Mouse (Mus musculus): ENCODE measurements around the gene Trim2. TPM values are rescaled to one million over a fixed set of nuclear protein-coding genes. Genes with fewer than 3 reads are reported as not detected.

Trim2 gene
- polyA plus RNA-seq, 1 experiment, result 3.2 TPM

DNA sequence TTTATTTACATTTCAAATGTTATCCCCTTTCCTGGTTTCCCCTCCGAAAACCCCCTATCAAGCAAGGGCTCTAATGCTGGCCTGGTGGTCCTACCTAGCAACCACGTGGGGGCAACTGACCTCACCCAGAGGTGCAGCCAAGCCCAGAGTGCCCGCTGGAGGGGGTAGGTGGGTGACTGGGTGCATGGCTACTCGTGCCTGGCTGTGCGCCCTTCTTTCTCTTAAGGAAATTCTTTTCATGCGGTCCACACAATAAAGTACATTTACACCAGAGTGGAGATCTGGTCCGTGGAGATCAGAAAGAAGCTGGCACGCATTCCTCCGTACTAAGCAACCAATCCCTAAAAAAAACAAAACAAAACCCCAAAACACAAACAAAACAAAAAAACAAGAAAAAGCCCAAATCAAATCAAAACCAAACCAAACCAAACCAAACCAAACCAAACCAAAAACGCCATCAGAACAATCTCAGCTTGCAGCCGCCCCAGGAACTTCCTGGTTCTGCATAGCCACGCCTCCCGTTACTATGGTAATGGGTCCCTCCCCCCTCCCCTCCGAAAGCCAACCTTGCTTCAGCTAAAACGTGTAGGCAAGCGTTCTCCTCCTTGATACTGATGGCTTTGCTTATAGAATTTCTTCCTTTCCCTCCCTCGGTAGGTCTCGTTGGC is 78.3 kb downstream of the Trim2 start:
- H3K27me3 ChIP-seq (ENCODE audit: control insufficient read depth, insufficient read depth, insufficient read length), result no peaks in the 10 kb centered on the region
- no peak overlapping the region for H3ac ChIP-seq (ENCODE audit: control insufficient read depth, insufficient read length)
- H3K4me2 ChIP-seq (ENCODE audit: low read depth), result peak overlapping the region; percentile 95
- TF ChIP-seq E2F4 (IDR thresholded peaks at IDR 0.05; ENCODE audit: insufficient read depth), result no peak
- H3K36me3 ChIP-seq (ENCODE audit: control insufficient read depth, insufficient read depth), result no peaks in the 10 kb centered on the region
- no peaks in the 10 kb centered on the region for H3K79me2 ChIP-seq (ENCODE audit: control insufficient read depth, insufficient read depth)
- H3K4me3 ChIP-seq, result peak overlapping the region; percentile 36

DNA sequence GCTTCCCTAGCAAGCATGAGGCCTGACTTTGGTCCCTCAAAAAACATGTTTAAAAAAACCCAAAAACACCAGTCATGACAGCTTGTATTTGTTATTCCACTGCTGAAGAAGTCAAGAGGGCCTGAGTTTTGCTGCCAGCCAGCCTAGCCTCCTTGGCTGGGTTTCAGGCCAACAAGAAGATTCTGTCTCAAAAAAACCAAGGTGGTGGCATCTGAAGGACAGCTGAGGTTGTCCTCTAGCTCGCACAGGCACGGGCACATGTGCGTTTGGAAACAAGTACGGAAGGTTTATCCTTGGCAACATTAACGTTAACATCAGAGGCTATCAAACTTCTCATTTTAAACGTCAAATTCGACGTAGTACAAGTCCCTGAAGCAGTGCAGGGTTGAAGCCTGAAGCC is 79.0 kb downstream of the Trim2 start:
- no peak overlapping the region for H3ac ChIP-seq (ENCODE audit: control insufficient read depth, insufficient read length)

GRCm38 (mm10) chr3:84224982-84225381 is 81.7 kb downstream of the Trim2 start:
- no peak overlapping the region for H3K4me3 ChIP-seq
- no peak overlapping the region for H3K4me2 ChIP-seq (ENCODE audit: low read depth)
- no peaks in the 10 kb centered on the region for H3K27me3 ChIP-seq (ENCODE audit: control insufficient read depth, insufficient read depth, insufficient read length)
- no peaks in the 10 kb centered on the region for H3K79me2 ChIP-seq (ENCODE audit: control insufficient read depth, insufficient read depth)
- no peaks in the 10 kb centered on the region for H3K36me3 ChIP-seq (ENCODE audit: control insufficient read depth, insufficient read depth)
- H3ac ChIP-seq (ENCODE audit: control insufficient read depth, insufficient read length), result no peak overlapping the region
- no peak for TF ChIP-seq TCF12 (IDR thresholded peaks at IDR 0.05; ENCODE audit: insufficient read depth, poor library complexity, severe bottlenecking)
- no peak for TF ChIP-seq E2F4 (IDR thresholded peaks at IDR 0.05; ENCODE audit: insufficient read depth)
- TF ChIP-seq POLR2A (IDR thresholded peaks at IDR 0.05; ENCODE audit: insufficient read length, low read depth), result no peak
- no peak for TF ChIP-seq MYOD1 (IDR thresholded peaks at IDR 0.05; ENCODE audit: control insufficient read depth in 1 of 3, insufficient read length in 2 of 3, low read depth in 2 of 3)
- TF ChIP-seq SRF (IDR thresholded peaks at IDR 0.05; ENCODE audit: control insufficient read depth, insufficient read length, low read depth), result no peak
- TF ChIP-seq TCF3 (IDR thresholded peaks at IDR 0.05; ENCODE audit: insufficient read length, low read depth), result no peak
- TF ChIP-seq REST (IDR thresholded peaks at IDR 0.05; ENCODE audit: insufficient read depth, insufficient read length), result no peak
- no peak for TF ChIP-seq MYOG (IDR thresholded peaks at IDR 0.05; ENCODE audit: control insufficient read depth in 1 of 3, insufficient read depth in 1 of 3, insufficient read length in 2 of 3, low read depth in 2 of 3)
- TF ChIP-seq POLR2AphosphoS2 (IDR thresholded peaks at IDR 0.05; ENCODE audit: insufficient read length, low read depth), result no peak
- TF ChIP-seq MAX (IDR thresholded peaks at IDR 0.05; ENCODE audit: low read depth), result no peak
- TF ChIP-seq CEBPB (IDR thresholded peaks at IDR 0.05; ENCODE audit: insufficient read depth, poor library complexity, severe bottlenecking), result no peak
- no peak for TF ChIP-seq USF1 (IDR thresholded peaks at IDR 0.05; ENCODE audit: low read depth)

More for the DNA sequence above, 79.0 kb downstream of the Trim2 start:
- TF ChIP-seq E2F4 (IDR thresholded peaks at IDR 0.05; ENCODE audit: insufficient read depth) (no peak), POLR2A (IDR thresholded peaks at IDR 0.05; ENCODE audit: insufficient read length, low read depth) (no peak), MAX (IDR thresholded peaks at IDR 0.05; ENCODE audit: low read depth) (no peak), CEBPB (IDR thresholded peaks at IDR 0.05; ENCODE audit: insufficient read depth, poor library complexity, severe bottlenecking) (no peak)
- Histone ChIP-seq H3K4me2 (ENCODE audit: low read depth) (peak overlapping the region; percentile 95), H3K36me3 (ENCODE audit: control insufficient read depth, insufficient read depth) (no peaks in the 10 kb centered on the region), H3K27me3 (ENCODE audit: control insufficient read depth, insufficient read depth, insufficient read length) (no peaks in the 10 kb centered on the region), H3K4me3 (peak overlapping the region; percentile 36), H3K79me2 (ENCODE audit: control insufficient read depth, insufficient read depth) (no peaks in the 10 kb centered on the region)

GRCm38 (mm10) chr3:84220748-84221147 is 85.9 kb downstream of the Trim2 start:
- TF ChIP-seq TCF3 (IDR thresholded peaks at IDR 0.05; ENCODE audit: insufficient read length, low read depth) (no peak), CEBPB (IDR thresholded peaks at IDR 0.05; ENCODE audit: insufficient read depth, poor library complexity, severe bottlenecking) (no peak), MYOD1 (IDR thresholded peaks at IDR 0.05; ENCODE audit: control insufficient read depth in 1 of 3, insufficient read length in 2 of 3, low read depth in 2 of 3) (peak in 2 of 3 experiments; percentile 55 to 71), USF1 (IDR thresholded peaks at IDR 0.05; ENCODE audit: low read depth) (no peak), REST (IDR thresholded peaks at IDR 0.05; ENCODE audit: insufficient read depth, insufficient read length) (no peak), TCF12 (IDR thresholded peaks at IDR 0.05; ENCODE audit: insufficient read depth, poor library complexity, severe bottlenecking) (no peak), POLR2AphosphoS2 (IDR thresholded peaks at IDR 0.05; ENCODE audit: insufficient read length, low read depth) (no peak), POLR2A (IDR thresholded peaks at IDR 0.05; ENCODE audit: insufficient read length, low read depth) (peak; percentile 49), E2F4 (IDR thresholded peaks at IDR 0.05; ENCODE audit: insufficient read depth) (peak; percentile 13), MAX (IDR thresholded peaks at IDR 0.05; ENCODE audit: low read depth) (no peak), MYOG (IDR thresholded peaks at IDR 0.05; ENCODE audit: control insufficient read depth in 1 of 3, insufficient read depth in 1 of 3, insufficient read length in 2 of 3, low read depth in 2 of 3) (peak in 2 of 3 experiments; percentile 53 to 85), SRF (IDR thresholded peaks at IDR 0.05; ENCODE audit: control insufficient read depth, insufficient read length, low read depth) (no peak)
- Histone ChIP-seq H3K27me3 (ENCODE audit: control insufficient read depth, insufficient read depth, insufficient read length) (no peaks in the 10 kb centered on the region), H3K4me3 (peak overlapping the region; percentile 29), H3K4me2 (ENCODE audit: low read depth) (peak overlapping the region; percentile 96), H3ac (ENCODE audit: control insufficient read depth, insufficient read length) (no peak overlapping the region), H3K36me3 (ENCODE audit: control insufficient read depth, insufficient read depth) (no peaks in the 10 kb centered on the region), H3K79me2 (ENCODE audit: control insufficient read depth, insufficient read depth) (no peaks in the 10 kb centered on the region)

- Histone ChIP-seq H3K4me3 (peak overlapping the region; percentile 29), H3K36me3 (ENCODE audit: control insufficient read depth, insufficient read depth) (no peaks in the 10 kb centered on the region), H3K27me3 (ENCODE audit: control insufficient read depth, insufficient read depth, insufficient read length) (no peaks in the 10 kb centered on the region), H3K79me2 (ENCODE audit: control insufficient read depth, insufficient read depth) (no peaks in the 10 kb centered on the region), H3ac (ENCODE audit: control insufficient read depth, insufficient read length) (no peak overlapping the region), H3K4me2 (ENCODE audit: low read depth) (peak overlapping the region; percentile 96)
- TF ChIP-seq MAX (IDR thresholded peaks at IDR 0.05; ENCODE audit: low read depth), result no peak
- no peak for TF ChIP-seq POLR2A (IDR thresholded peaks at IDR 0.05; ENCODE audit: insufficient read length, low read depth)
- TF ChIP-seq E2F4 (IDR thresholded peaks at IDR 0.05; ENCODE audit: insufficient read depth), result no peak
- TF ChIP-seq MYOD1 (IDR thresholded peaks at IDR 0.05; ENCODE audit: control insufficient read depth in 1 of 3, insufficient read length in 2 of 3, low read depth in 2 of 3), result no peak
- TF ChIP-seq TCF12 (IDR thresholded peaks at IDR 0.05; ENCODE audit: insufficient read depth, poor library complexity, severe bottlenecking), result no peak
- TF ChIP-seq SRF (IDR thresholded peaks at IDR 0.05; ENCODE audit: control insufficient read depth, insufficient read length, low read depth), result no peak
- TF ChIP-seq POLR2AphosphoS2 (IDR thresholded peaks at IDR 0.05; ENCODE audit: insufficient read length, low read depth), result no peak
- no peak for TF ChIP-seq TCF3 (IDR thresholded peaks at IDR 0.05; ENCODE audit: insufficient read length, low read depth)
- no peak for TF ChIP-seq CEBPB (IDR thresholded peaks at IDR 0.05; ENCODE audit: insufficient read depth, poor library complexity, severe bottlenecking)
- no peak for TF ChIP-seq REST (IDR thresholded peaks at IDR 0.05; ENCODE audit: insufficient read depth, insufficient read length)
- no peak for TF ChIP-seq USF1 (IDR thresholded peaks at IDR 0.05; ENCODE audit: low read depth)
- no peak for TF ChIP-seq MYOG (IDR thresholded peaks at IDR 0.05; ENCODE audit: control insufficient read depth in 1 of 3, insufficient read depth in 1 of 3, insufficient read length in 2 of 3, low read depth in 2 of 3)
These were observed 86.4 kb downstream of the Trim2 start for GRCm38 (mm10) chr3:84220326-84220725.

Measured in myocyte (in vitro differentiated cells).